Mouse (Mus musculus) retina, postnatal 7 days (tissue): ENCODE results near the gene Wdr11.

Experiments used
- DNase-seq: peaks from one replicate; pipeline ENCODE4 v3.0.0-alpha.2; 2012; ENCODE audit warnings: low read depth, low spot score

The Wdr11 gene

DNA sequence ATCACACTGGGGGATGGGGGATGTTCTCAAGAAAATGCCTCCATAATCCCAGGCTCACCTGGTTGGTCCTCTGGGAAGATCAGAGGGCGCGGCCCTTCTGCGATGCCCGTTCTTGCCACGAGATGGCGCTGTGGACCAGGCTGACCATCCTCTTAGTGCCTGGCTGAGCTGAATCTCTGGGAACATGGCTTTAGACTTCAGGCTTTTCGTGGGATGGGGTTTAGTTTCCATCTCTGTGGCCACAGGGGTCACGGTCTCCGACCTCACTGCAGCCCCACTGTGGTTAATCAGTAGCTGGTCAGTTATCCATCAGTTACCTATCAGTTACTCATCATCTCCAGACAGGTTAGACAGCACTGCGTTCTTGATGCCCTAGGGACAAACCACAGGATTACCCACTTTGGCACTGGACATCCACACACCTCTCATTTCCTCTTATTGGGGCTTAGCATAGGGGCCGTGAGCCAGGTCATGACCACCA lies 62.2 kb downstream of the Wdr11 start:
- DNase-seq = peak; percentile 61

DNA sequence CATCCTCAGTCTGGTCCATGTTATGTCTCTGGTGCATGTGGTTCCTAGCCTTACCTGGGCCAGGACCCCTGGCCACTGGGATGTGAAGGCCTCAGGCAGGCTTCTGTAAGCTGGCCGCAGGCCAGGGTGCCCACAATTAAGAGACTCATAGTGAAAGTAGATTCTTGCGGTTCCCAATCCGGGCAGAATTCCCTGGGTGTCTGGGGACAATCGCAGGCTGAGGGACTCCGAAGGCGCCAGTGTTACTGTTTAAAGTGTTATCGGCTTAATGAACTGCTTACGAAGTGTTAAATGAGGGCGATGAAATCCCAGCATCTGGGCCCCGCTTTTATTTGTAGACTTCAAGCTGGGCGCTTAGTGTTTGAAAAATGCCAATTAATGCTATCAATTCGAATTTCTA lies 63.3 kb downstream of the Wdr11 start:
- DNase-seq = no peak

GRCm38 (mm10) chr7:129655604-129656226 lies 64.1 kb downstream of the Wdr11 start:
- DNase-seq = no peak

GRCm38 (mm10) chr7:129657867-129658266 lies 66.2 kb downstream of the Wdr11 start:
- no peak for DNase-seq

DNA sequence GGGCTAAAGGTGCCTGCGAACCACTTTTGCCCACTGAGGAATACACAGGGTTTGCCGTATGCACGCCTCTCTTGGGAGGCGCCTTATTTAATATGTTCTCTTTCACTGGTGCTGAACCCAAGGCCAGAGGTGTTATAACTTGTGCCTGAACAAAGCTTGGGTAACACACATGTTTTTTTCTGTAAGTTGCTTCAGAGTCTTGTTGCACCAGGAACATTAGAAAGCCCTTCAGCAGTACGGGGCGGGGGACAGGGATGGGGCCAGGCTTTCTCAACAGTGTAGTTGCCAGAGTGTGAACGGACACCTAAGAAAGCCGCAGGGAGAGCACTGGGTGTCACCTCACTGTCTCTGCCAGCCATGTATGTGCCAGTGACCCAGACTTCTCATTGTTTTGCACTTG lies 68.1 kb downstream of the Wdr11 start:
- DNase-seq = no peak

- DNase-seq = no peak
Observed at GRCm38 (mm10) chr7:129660546-129660945, 68.9 kb downstream of the Wdr11 start.

DNA sequence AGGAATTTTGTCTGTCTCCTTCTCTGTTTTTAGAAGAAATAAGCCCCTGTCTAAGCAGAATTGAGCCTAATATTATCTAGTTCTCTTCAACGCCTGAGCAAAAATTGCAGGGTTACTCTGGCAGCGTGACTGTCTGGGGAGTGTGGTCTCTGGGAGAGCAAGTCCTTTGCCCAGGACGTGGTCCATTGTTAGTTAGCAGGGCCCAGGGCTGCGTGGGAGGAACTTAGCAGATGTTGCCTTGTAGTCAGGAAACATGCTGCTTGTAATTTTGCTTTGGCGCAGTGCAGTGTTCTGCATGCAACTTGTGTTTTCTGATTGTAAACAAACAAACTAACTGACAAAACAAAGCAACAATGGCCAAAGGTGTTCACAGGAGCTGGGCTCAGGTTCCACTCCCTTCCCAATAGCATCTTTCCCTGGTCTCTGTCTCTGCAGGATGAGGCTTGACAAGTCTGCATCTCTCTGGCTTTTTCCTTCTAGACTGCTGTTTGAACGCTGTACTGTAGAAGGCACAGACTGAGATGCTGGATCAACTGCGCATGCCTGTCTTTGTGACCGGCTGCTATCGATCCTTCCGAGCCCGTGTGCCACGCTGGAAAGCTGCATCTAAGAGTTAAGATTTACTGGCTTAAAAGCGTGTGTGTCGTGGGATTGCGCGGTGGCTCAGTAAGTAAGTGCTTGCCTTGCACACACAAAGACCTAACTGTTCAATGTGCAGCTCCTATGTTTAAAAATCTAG lies 70.6 kb downstream of the Wdr11 start:
- no peak for DNase-seq

DNA sequence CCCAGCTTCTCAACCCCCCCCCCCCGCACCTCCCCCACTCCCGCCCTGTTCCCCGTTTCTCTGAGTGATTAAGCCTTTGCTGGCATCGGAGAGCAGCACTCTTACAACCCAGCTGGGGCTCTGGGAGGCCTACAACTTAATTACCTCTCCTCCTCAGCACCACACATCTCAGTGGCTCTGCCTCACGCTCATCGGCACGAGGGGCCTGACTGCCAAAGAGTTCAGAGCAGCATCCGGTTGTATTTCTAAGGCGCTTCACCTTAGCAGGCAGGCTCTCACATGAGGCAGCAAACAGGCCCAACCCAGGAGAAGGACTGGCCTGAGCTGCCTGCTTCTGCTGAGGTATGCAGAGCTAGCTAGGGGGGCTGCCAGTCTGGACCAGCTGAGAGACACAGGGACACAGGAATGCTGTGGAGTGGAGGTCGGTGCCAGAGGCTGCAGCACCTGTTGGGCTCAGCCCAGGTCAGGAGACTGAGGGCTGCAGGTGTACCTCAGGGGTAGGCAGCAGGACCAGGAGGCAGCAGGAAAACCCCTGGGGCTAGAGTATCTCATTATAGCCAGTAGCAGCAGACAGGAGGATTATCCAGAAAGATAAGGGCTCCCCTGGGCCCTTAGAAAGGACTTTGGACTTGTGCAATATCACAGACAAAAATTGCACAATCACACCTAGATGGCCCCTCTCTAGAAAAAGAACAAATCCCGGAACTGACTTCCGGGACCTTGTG lies 72.3 kb downstream of the Wdr11 start:
- no peak for DNase-seq

DNA sequence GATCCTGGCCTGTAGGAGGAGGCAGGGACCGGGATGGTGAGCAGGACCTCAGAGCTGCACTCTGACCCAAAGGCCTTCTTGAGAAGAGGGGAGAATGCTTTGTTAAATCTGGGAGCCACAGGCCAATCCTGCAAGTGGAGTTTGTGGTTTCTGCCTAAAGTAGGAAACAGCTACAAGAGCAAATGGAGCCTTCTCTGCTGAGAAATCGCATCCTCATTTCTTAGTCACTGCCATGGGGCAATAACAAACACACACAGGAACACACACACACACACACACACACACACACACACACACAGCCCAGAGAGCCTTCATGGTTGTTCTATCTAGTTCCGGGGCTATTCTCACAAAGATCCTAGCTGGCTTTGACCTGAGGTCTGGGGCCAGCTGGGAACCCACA lies 73.7 kb downstream of the Wdr11 start:
- DNase-seq = no peak

GRCm38 (mm10) chr7:129665921-129666320 lies 74.3 kb downstream of the Wdr11 start:
- DNase-seq = no peak

DNA sequence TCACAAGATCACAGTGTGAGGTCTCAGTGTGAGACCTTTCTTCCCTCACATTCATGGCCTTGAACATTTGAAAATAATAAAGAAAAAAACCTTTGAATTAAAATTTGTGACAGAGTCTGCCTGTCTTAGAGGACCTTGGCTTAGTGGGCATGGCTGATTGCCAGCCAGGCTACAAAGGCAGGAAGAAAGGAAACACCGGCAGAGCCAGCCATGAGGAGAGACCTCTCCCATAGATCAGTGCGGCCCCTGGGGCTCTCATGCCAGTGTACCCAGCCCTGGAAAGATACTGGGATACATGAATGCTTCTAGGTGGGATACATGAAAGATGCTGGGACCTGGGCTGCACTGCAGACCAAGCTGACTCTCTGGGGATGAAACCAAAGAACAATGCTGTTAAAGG lies 74.9 kb downstream of the Wdr11 start:
- no peak for DNase-seq

GRCm38 (mm10) chr7:129670280-129670679 lies 78.6 kb downstream of the Wdr11 start:
- no peak for DNase-seq

- DNase-seq = no peak
Observed at GRCm38 (mm10) chr7:129671675-129672651, 80.3 kb downstream of the Wdr11 start.

DNA sequence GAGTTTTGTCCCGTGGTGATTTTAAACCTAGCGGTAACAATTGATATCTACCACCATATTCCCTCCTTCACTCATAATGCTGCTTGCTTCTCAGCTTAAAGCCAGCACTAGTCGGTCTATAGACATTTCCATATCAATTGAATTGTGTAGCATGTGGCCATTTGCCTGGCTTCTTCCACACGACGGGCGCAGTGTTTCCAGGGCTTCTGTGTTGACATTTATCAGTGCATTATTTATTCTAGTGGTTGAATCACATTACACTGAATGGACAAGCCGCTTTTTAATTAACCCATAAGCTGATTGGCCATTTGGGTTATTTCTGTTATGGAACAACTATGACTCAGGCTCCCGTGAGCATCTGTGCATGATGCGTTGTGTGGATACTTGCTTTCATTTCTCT lies 82.1 kb downstream of the Wdr11 start:
- no peak for DNase-seq

GRCm38 (mm10) chr7:129674558-129674957 lies 82.9 kb downstream of the Wdr11 start:
- DNase-seq = no peak

DNA sequence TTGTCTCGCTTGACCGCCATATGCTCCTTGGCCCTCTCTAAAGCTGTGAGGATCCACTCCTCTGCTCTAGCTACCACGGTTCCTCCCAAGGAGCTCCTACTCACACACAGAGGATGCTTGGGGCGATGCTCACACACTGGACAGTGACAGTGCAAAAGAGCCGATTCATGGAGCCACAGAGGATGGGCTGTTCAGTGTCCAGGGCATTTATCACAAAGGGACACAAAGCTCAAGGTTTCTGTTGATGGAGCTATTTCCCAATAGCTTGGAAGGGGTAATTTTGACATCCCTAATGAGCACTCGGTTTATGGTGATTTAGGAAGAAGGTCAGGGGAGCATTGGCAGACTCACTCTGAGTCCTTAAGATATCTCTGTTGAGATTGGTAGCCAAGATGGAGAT lies 84.2 kb downstream of the Wdr11 start:
- no peak for DNase-seq

- no peak for DNase-seq
Observed at GRCm38 (mm10) chr7:129677141-129677540, 85.5 kb downstream of the Wdr11 start.

- DNase-seq = no peak
Observed at GRCm38 (mm10) chr7:129678431-129678830, 86.8 kb downstream of the Wdr11 start.

DNA sequence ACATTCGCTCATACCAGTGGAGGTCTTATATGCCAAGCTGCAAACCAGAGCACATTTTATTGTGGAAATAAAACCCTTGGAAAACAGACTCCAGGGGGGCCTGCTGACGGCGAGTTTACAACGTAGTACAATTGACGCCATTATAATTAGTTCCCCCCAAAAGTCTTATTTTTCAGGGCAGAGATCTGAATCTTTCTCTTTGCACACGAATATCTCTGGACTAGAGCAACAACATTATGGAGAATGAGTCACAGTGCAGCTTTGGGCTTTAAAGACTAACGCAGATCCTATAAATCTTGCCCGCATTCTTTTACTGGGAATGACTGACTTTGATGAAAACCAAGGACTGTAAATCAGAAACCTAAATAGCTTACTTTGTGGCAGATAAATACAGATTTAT lies 87.3 kb downstream of the Wdr11 start:
- no peak for DNase-seq

GRCm38 (mm10) chr7:129680534-129681210 lies 89.0 kb downstream of the Wdr11 start:
- DNase-seq = no peak

GRCm38 (mm10) chr7:129682525-129682924 lies 90.9 kb downstream of the Wdr11 start:
- DNase-seq = no peak
